Mouse (Mus musculus): Measurements from ENCODE around the gene Incenp.

Incenp gene

DNA sequence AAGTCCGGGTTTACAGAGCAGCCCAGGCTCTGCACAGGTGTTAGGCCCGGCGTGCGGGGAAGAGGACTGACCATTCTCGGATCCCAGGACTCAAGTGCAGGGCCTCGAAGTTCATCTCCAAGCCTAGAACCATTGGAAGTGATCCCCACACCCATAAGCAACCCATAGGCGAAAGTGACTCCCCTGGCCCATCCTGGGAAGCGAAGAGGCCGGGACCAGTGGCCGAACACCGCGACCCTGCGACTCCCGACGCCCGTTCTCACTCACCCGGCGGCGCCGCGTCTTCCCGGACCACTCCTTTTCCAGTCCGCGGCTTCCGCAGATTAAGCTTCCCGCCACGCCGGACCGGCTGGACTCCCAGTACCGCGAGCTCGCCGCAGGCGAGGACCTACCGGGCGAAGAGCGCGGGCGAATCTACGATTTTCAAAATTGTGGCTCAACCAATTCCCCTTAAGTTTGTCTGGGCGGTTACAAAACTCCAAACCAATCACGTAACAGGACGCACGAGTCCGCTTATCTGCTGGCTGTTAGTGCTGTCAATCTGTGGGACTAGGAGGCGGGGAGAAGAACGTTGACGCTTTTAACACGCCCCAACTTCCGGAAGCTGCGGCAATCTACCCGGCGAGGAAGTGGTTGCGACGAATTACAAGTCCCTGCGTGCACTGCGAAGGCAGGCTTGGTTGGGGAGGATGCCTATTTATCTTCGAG lies at the start of gene Incenp:
TSS of gene Incenp (minus strand) at position 480 of the 708 bp plus-strand sequence.
- WGBS: under 1% methylated on average over 58 of the region's 58 CpGs

DNA sequence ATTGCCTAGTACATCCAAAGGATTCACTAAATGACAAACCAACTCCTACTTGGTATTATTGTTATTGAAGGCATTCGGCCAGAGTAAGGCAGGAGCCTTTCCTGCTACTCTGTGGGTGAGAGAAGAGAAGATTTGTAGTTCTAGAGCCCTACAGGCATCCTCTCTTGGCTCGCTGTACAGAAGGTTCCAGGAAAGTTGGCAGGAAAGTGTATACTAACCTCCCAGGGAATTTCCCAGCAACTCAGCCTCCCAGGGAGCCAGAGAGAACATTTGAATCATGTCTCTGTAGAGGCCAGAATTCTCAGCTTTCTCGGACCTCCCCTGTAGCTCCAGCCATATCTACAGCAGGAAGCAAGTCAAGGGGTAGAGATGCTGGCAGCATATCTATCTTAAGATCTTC lies 47.6 kb upstream of the Incenp start:
- 29% methylated on average over 3 of the region's 3 CpGs for WGBS

- WGBS: 65% methylated on average over 8 of the region's 8 CpGs
These were observed 46.6 kb upstream of the Incenp start for GRCm38 (mm10) chr19:9945800-9946564.

DNA sequence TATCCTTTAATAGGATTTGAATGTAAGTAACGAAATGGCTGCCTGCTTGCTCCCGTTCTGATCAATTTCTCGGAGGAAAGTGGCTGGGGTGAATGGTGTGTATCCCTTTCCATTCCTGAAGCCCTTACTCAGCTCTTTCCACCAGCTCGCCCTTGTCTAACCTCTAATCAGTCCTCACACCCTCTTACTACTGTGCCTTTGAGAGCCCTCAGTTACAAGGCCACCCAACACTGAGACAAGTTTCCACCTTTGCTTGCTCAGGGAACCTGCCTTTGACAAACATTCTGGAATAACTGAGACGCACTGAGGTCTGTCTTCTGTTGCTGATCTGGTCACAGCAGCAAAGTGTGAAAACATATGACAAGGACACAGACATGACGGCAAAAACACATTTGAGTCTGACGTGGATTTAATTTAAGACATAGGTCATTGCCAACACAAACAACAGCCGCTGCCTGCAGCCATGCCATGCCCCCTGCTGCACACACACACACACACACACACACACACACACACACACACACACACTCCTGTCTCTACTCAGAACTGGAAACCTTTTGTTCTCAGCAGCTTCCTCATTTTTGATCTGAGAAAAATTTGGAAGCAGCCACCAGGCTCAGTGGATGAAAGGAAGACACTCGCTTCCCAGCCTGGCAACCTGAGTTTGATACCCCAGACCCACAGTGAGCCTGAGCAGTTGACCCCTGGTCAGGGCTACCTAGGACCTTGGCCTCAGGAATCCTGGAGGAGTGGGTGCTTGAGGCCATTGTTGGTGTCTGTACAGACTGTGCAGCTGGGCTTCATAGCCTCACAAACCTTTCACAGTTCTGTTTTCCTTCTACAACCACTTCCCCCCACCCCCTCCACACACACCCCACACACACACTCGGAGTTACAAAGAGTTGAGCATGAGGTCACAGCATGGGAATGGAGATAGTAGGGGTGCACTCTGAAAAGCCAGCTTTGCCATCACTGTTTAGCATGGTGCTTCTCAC lies 43.5 kb upstream of the Incenp start:
- 59% methylated on average over 10 of the region's 10 CpGs for WGBS

DNA sequence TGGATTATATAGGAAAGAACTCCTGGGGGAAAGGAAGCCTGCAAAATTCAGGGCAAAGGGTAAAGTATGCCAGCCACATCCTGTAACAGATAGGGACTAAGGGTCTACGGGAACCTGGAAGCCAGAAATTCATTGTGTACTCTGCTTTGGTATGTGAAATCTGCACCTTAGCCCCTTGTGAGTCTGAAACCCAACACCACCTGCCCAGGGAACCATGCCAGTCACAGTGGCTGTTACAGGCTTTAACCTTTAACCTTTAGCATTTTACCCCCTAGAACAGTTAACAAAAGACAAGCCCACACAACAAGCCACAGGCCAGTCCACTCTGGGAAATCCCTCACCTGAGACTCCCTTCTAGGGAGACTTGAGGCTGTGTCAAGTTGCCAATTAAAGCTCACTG lies 42.5 kb upstream of the Incenp start:
- WGBS: 82% methylated on average over 1 of the region's 1 CpGs

DNA sequence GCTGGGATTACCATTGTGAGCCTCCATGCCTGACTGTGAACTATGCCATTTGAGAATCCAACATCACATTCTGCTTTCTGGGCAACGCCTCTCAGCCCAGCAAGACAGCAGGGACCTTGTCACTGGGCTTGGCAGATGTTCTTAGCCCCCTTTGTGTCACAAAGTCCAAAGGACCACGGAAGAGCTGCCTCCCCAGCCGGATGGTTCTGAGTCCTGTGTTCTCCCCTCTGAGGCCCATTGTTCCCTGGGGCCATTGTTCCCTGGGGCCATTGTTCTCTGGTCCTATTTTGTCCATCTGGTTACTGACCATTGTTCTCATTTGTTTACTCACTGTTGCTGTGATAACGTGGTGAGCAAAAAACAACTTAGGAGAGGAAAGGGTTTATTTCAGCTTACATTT lies 41.6 kb upstream of the Incenp start:
- WGBS: 54% methylated on average over 4 of the region's 4 CpGs

DNA sequence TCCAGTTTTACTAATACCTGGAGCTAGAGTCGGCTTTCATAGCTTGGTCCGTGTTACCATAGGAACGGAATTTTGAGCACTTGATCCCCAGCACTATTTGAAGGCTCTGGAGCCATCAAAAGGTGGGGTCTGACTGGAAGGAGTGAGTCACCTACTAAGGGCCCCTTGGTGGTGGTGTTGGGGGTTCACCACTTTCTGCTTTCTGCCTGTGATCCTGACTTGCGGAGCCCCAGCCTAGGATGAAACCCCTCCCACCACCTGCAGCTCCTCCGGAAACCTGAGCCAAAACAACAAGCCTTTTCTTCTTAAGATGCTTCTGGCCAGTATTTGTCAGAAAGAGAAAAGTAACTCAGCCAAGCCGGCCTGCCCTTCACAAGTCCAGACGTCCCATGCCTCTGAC lies 40.5 kb upstream of the Incenp start:
- WGBS: 62% methylated on average over 7 of the region's 7 CpGs

GRCm38 (mm10) chr19:9938824-9939303 lies 39.5 kb upstream of the Incenp start:
- WGBS: 55% methylated on average over 13 of the region's 13 CpGs

DNA sequence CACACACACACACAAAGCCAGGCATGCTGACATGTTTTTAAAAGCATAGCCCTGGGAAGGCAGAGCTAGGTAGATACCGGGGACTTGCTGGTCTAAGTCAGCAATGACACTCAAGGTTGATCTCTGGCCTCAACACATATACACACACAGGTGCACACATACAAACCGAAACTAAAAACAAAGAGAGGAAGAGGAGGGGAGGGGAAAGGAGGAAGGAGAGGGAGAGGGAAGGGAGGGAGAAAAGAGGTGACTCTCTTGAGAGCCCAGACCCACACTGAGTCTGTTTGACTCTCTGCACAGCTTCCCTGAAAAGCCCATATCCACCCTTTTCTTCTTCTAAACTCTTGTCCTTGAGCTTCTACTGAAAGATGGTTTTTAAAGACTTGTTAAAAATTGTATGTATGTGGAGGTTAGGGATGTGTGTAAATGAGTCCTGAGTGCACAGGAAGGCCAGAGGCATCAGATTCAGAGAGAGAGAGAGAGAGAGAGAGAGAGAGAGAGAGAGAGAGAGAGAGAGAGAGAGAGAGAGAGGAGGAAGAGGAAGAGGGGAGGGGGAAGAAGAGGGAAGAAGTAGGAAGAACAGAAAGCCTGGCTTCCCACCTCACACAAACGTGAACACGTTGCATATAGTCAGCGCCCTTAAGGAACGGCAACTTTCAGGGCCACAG lies 38.9 kb upstream of the Incenp start:
- WGBS: 72% methylated on average over 6 of the region's 6 CpGs

- 82% methylated on average over 5 of the region's 5 CpGs for WGBS
These were observed 38.1 kb upstream of the Incenp start for GRCm38 (mm10) chr19:9937428-9937827.

DNA sequence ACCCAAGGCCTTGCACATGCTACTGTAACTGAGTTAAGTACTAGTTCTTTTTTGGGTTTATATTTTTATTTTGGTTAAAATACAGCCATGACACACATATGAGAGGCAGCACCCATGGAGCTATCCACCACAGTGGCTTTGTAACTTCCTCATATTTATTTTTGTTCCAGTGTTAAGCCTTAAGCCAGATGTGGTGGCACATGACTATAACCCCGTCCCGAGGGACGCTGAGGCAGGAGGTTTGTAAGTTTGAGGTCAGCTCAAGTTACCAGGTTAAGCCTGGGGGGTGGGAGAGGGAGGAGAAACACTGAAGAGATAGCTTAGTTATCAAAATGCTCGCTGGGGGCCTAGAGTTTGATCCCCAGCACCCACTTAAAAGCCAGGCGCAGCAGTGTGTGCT lies 37.2 kb upstream of the Incenp start:
- 73% methylated on average over 5 of the region's 5 CpGs for WGBS

- WGBS: 74% methylated on average over 2 of the region's 2 CpGs
These were observed 34.6 kb upstream of the Incenp start for GRCm38 (mm10) chr19:9933908-9934307.

- WGBS: 61% methylated on average over 2 of the region's 2 CpGs
These were observed 31.8 kb upstream of the Incenp start for GRCm38 (mm10) chr19:9931167-9931607.

GRCm38 (mm10) chr19:9928089-9928488 lies 28.7 kb upstream of the Incenp start:
- 59% methylated on average over 9 of the region's 9 CpGs for whole genome bisulfite sequencing

- 88% methylated on average over 8 of the region's 8 CpGs for WGBS
These were observed 25.5 kb upstream of the Incenp start for GRCm38 (mm10) chr19:9924769-9925272.

DNA sequence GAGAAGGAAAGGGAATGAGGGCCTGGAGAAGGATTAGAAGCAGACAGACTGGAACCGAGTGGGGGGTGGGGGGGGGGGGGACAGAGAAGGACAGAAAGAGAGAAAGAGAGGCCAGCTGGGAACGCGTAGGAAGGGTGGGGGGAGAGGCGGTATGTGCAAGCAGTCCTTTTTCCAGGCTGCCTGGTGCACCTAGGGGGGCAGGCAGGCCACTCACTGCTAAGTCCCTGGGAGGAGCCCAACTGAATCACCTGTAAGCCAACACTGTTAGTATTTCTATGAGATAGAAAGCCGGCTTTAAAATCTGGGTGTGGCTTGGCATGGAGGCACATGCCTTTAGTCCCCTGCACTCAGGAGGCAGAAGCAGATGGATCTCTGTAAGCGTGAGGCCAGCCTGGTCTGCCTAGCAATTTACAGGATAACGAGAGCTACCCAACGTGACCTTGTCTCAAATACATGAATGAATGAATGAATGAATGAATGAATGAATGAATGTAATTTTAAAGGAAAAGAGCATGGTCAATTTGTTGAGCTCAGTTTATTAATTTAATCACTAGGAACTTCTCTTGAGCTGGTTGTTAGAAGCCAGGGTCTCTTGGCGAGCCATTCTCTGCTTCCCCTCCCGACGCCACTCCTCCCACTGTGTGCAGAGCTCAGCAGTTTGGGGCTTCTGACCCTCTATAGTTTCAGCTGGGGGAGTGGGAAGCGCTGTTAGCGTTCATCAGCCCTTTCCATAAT lies 24.9 kb upstream of the Incenp start:
- WGBS: 60% methylated on average over 13 of the region's 13 CpGs

DNA sequence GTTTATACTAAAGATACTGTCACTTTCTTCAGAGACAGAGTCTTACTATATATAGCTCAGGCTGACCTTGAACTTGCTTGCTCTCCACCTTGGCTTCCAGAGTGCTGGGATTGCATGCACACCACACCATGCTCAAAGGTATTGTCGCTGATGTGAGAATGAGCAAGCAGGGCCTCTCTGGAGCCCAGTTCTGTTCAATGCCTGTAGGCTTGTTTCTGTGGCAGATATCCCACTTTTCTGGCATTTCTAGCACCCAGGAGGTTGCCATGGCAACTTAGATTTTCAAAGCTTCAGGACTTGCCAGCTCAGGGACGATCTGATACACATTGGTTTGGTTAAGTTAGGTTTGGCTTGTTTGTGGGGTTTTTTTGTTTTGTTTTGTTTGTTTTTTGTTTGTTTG lies 22.9 kb upstream of the Incenp start:
- WGBS: 14% methylated on average over 2 of the region's 2 CpGs

- 65% methylated on average over 13 of the region's 13 CpGs for WGBS
These were observed 21.8 kb upstream of the Incenp start for GRCm38 (mm10) chr19:9920835-9921784.

- WGBS: 81% methylated on average over 9 of the region's 9 CpGs
These were observed 19.0 kb upstream of the Incenp start for GRCm38 (mm10) chr19:9918176-9918861.

Measured in cerebral cortex, adult 2 months (tissue).